ENCODE assay signal across 10 mouse cellular contexts in the genomic region with DNA sequence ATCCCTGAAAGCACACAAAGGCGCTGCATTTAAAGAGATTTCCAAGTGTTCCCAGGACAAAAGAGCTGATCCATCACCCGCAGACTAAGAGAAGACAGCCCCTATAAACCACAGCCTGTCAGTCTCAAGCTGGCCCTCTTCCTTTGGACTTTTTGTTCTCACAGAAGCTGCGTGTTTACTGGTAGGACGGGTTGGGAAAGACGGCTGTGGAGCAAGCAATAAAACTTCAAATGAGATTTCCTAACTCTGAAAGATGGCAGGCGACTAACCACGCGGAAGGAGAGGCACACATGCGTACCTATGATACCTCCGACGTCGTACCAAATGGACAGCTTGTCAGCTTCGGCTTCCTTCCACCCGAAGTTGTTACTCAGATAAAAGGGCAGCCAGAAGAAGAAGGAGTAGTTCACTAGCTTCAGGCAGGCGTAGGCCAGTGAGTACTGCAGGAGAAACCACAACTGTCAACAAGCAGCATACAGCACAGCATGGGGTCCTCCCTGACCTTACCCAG. TPM values are rescaled to one million over a fixed set of nuclear protein-coding genes. Genes with fewer than 3 reads are reported as not detected.
DNase-seq lines count a peak whose midpoint lies in the region; ATAC-seq and TF ChIP-seq lines count a peak whose summit lies in the region.
"Had no signal": no experiment of that assay in that cellular context is flagged by ENCODE, and none has a peak within 500 bp of the region (broad histone marks: within the 10 kb centered on the region; RNA-seq: fewer than 3 reads in every experiment).

No protein-coding gene starts in this region.

- 9% methylated on average over 15 of the region's 15 CpGs for WGBS in limb, embryonic 10.5 days
- WGBS in neural tube, embryonic 14.5 days: 6% methylated on average over 15 of the region's 15 CpGs
- WGBS in kidney, adult 2 months: 55% methylated on average over 15 of the region's 15 CpGs

- no peak overlapping the region for H3K9ac ChIP-seq in neural tube, embryonic 14.5 days (replicated peaks; ENCODE audit: low read depth, low read length)
- H3K9ac ChIP-seq: heart, embryonic 13.5 days; liver, embryonic 12.5 days had no signal

- no peak overlapping the region for H3K4me3 ChIP-seq in limb, embryonic 10.5 days
- no peak overlapping the region for H3K4me3 ChIP-seq in neural tube, embryonic 14.5 days (ENCODE audit: low read depth, low read length)
- H3K4me3 ChIP-seq in kidney, adult 2 months (ENCODE audit: insufficient read depth, low read depth, low read length): no peak overlapping the region
- H3K4me3 ChIP-seq: heart, embryonic 13.5 days; liver, embryonic 12.5 days had no signal

- ATAC-seq in neural tube, embryonic 14.5 days (ENCODE audit: low read depth): peak; percentile 71
- no peak for ATAC-seq in activated CD4-positive, CD25-positive, alpha-beta regulatory T cell, adult 4 months
- no peak for ATAC-seq in megakaryocyte, adult 5-6 weeks (ENCODE audit: poor library complexity, severe bottlenecking)
- ATAC-seq: liver, embryonic 12.5 days had no signal

- TF ChIP-seq CTCF in kidney, adult 2 months (conservative IDR thresholded peaks at IDR 0.05; ENCODE audit: insufficient read depth, insufficient read length, low read depth, low read length): no peak

- no peak for TF ChIP-seq POLR2A in kidney, adult 2 months (IDR thresholded peaks at IDR 0.05; ENCODE audit: low read depth, low read length)

- no peaks in the 10 kb centered on the region for H3K9me3 ChIP-seq in limb, embryonic 10.5 days (replicated peaks)
- H3K9me3 ChIP-seq in neural tube, embryonic 14.5 days (ENCODE audit: control insufficient read depth, low read length): no peaks in the 10 kb centered on the region
- H3K9me3 ChIP-seq: heart, embryonic 13.5 days; liver, embryonic 12.5 days had no signal

- H3K36me3 ChIP-seq in limb, embryonic 10.5 days: peaks cover 73% of the 10 kb centered on the region
- peaks cover 31% of the 10 kb centered on the region for H3K36me3 ChIP-seq in neural tube, embryonic 14.5 days (ENCODE audit: control insufficient read depth, insufficient read depth, low read length)
- no peaks in the 10 kb centered on the region for H3K36me3 ChIP-seq in kidney, adult 2 months (ENCODE audit: control insufficient read depth, insufficient read depth, low read length)

- DNase-seq in thymus, postnatal 0 days (ENCODE audit: low spot score): peak; percentile 19
- no peak for DNase-seq in thymus, adult 18-20 months
- peak; percentile 37 for DNase-seq in fat pad, adult 2 months (ENCODE audit: extremely low read depth, low read depth, low spot score)
- peak; percentile 33 for DNase-seq in limb, embryonic 10.5 days (ENCODE audit: low spot score)
- DNase-seq in kidney, adult 2 months: no peak

- H3K4me1 ChIP-seq in limb, embryonic 10.5 days: peaks cover 39% of the 10 kb centered on the region
- peaks cover 15% of the 10 kb centered on the region for H3K4me1 ChIP-seq in neural tube, embryonic 14.5 days (ENCODE audit: control insufficient read depth, insufficient read depth, low read length)
- no peaks in the 10 kb centered on the region for H3K4me1 ChIP-seq in kidney, adult 2 months (ENCODE audit: control insufficient read depth, insufficient read depth, low read length)
- H3K4me1 ChIP-seq: liver, embryonic 12.5 days had no signal

- no peaks in the 10 kb centered on the region for H3K27me3 ChIP-seq in limb, embryonic 10.5 days (ENCODE audit: low read depth, poor library complexity, severe bottlenecking)
- no peaks in the 10 kb centered on the region for H3K27me3 ChIP-seq in neural tube, embryonic 14.5 days (ENCODE audit: control insufficient read depth, insufficient read depth, low read length)
- no peaks in the 10 kb centered on the region for H3K27me3 ChIP-seq in kidney, adult 2 months (replicated peaks; ENCODE audit: control insufficient read depth, insufficient read depth, low read length)
- H3K27me3 ChIP-seq: heart, embryonic 13.5 days; liver, embryonic 12.5 days had no signal

- peak overlapping the region; percentile 85 for H3K27ac ChIP-seq in limb, embryonic 10.5 days
- peak overlapping the region; percentile 6 for H3K27ac ChIP-seq in neural tube, embryonic 14.5 days (ENCODE audit: low read depth, low read length)
- H3K27ac ChIP-seq in kidney, adult 2 months (ENCODE audit: insufficient read depth, low read depth, low read length): no peak overlapping the region
- H3K27ac ChIP-seq: heart, embryonic 13.5 days; liver, embryonic 12.5 days had no signal

- H3K4me2 ChIP-seq in neural tube, embryonic 14.5 days (ENCODE audit: low read depth, low read length): no peak overlapping the region
- H3K4me2 ChIP-seq: heart, embryonic 13.5 days; liver, embryonic 12.5 days had no signal

RNA-seq across cellular contexts. Expression of a gene that starts 30.4 kb away (rescaled TPM):
- 26.4 and 32.1 TPM in 2 replicates for polyA plus RNA-seq in thymus, postnatal 0 days (2015; fragmentation: Nextera tagmentation; extraction: Ambion mirVana)
- 43.1 and 48.9 TPM in 2 replicates for polyA plus RNA-seq in limb, embryonic 10.5 days (2016; fragmentation: Nextera tagmentation; extraction: Ambion mirVana)
- 60.5 and 68.8 TPM in 2 replicates for polyA plus RNA-seq in neural tube, embryonic 14.5 days (2014; fragmentation: Nextera tagmentation; extraction: Ambion mirVana)
- polyA plus RNA-seq in kidney, adult 2 months (2012; rRNA removed): 25.9 and 28.7 TPM in 2 replicates
- 10 to 100 TPM; 41.2 to 43.6 TPM for polyA plus RNA-seq in activated CD4-positive, CD25-positive, alpha-beta regulatory T cell, adult 4 months (2017; shearing (Covaris generic))
- total RNA-seq in megakaryocyte, adult 5-6 weeks (2015): 3.7 and 5.5 TPM in 2 replicates
- total RNA-seq in megakaryocyte, adult 5-6 weeks (2017): 6.0 and 27.4 TPM in 2 replicates

RNA-seq across cellular contexts. Expression of a gene that starts 33.9 kb away (rescaled TPM):
- polyA plus RNA-seq in thymus, postnatal 0 days (2015; fragmentation: Nextera tagmentation; extraction: Ambion mirVana): 22.3 and 24.9 TPM in 2 replicates
- polyA plus RNA-seq in limb, embryonic 10.5 days (2016; fragmentation: Nextera tagmentation; extraction: Ambion mirVana): 0.28 and 0.49 TPM in 2 replicates
- polyA plus RNA-seq in neural tube, embryonic 14.5 days (2014; fragmentation: Nextera tagmentation; extraction: Ambion mirVana): 0.22 TPM in 1 of 2 replicates, not detected in the other
- 2.1 and 2.7 TPM in 2 replicates for polyA plus RNA-seq in kidney, adult 2 months (2012; rRNA removed)
- polyA plus RNA-seq in activated CD4-positive, CD25-positive, alpha-beta regulatory T cell, adult 4 months (2017; shearing (Covaris generic)): 10 to 100 TPM; 64.0 to 72.1 TPM
- total RNA-seq in megakaryocyte, adult 5-6 weeks (2015): 4.2 and 4.6 TPM in 2 replicates
- 7.0 and 7.6 TPM in 2 replicates for total RNA-seq in megakaryocyte, adult 5-6 weeks (2017)

Comparison
In these comparisons a context has a peak if more than half of its experiments do, and no peak if none do; other contexts are left out.
1. DNase-seq: peak in thymus, postnatal 0 days (single experiment), fat pad, adult 2 months (single experiment) and limb, embryonic 10.5 days (single experiment); none in thymus, adult 18-20 months (0 of 2) and kidney, adult 2 months (single experiment).